Mouse (Mus musculus): ENCODE results near the gene Muc2.

The Muc2 gene

DNA sequence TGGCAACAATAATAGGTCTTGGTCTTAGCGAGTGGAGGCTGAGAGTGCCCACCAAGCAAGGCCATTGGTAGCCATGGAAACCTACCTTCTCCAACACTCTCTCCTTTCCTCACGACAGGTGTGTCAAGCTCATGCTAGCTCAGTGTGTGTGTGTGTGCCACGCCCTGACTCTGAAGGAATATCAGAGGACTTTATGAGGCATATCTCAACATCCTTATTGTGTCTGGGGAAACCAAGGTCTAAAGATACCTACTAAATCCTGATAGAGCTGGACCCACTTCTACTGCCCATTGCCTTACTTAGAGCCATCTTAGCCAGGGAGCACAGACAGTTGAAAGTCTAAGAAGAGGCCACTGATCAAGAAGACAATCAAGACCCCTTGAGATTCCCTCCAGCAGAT is 80.4 kb downstream of the Muc2 start:
- no peak for DNase-seq (ENCODE audit: low spot score in 2 of 2)

DNA sequence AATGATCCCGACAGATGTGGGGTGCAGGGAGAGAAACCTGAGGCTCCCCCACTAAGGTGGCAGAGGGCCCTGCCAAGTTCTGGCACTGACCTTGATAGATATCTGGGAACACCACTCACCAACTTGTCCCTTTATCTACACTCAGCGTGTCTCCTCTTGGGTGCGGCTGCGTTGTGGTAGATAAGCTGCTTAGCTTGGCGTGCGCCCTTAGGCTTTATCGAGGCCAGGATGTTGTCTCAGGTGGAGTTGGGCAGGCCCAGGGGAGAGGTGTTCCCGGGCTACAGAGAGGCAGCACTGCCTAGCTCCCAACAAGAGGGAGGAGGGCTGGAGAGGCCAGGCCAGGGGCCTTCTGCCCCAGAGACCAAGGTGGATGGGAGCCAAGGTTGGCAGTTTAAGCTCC is 80.8 kb downstream of the Muc2 start:
- no peak for DNase-seq (ENCODE audit: low spot score in 2 of 2)

DNA sequence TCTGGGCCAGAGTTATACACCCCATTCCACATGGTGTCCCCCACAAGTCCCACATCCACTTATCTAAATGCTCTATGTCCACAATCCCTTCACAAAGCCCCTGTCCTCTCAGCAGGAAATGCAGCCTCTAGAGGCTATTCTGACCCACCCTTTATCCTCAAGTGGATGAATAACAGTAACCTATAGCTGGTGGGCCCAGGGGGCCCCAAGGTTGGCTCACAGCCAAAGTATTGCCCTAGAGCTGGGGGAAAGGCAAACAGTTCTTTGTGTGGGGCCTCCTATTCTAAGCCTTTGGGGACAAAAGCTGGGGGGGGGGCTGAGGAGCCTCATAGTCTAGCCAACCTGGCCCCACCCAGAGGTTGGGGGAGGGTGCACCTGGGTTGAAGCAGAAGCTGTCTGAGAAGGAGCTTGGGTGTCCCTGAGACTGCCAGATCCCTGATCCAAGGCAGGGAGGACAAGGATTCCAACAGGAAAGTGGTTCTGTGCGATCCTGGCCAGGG is 82.0 kb downstream of the Muc2 start:
- no peak for DNase-seq (ENCODE audit: low spot score in 2 of 2)

DNA sequence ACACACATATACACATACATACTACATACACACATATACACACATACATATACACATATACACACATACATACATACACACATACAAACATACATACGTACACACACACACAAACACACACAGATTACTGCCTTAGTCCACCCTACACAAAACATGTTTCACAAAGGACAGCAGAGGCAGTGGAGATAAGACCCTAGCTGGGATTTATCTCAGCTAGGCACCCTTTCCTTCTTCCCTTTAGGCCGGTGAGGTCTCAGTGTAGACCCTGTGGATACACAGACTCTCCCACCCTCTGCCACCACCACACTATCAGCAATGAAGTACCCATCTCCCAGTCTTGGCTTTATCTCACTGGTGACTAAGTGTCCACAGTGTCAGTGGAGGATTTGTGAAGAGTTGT is 84.7 kb downstream of the Muc2 start:
- DNase-seq (ENCODE audit: low spot score in 2 of 2), result no peak

DNA sequence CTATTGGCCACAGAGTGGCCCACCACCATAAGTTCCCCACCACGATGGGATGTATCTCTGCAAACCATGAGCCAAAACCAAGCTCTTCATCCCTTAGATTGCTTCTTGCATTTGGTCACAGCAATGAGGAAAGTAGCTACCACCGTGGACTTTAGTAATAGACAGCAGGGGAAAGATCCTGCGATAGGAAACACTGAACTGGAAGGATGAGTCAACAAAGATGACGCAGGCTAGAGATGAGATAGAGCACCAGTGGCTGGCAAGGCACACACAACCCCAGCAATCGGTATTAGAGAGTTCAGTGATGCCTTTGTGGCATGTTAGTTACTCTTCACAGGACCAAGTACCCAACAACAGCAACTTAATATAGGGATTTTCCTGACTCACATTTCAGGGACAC is 86.1 kb downstream of the Muc2 start:
- no peak for DNase-seq (ENCODE audit: low spot score in 2 of 2)

DNA sequence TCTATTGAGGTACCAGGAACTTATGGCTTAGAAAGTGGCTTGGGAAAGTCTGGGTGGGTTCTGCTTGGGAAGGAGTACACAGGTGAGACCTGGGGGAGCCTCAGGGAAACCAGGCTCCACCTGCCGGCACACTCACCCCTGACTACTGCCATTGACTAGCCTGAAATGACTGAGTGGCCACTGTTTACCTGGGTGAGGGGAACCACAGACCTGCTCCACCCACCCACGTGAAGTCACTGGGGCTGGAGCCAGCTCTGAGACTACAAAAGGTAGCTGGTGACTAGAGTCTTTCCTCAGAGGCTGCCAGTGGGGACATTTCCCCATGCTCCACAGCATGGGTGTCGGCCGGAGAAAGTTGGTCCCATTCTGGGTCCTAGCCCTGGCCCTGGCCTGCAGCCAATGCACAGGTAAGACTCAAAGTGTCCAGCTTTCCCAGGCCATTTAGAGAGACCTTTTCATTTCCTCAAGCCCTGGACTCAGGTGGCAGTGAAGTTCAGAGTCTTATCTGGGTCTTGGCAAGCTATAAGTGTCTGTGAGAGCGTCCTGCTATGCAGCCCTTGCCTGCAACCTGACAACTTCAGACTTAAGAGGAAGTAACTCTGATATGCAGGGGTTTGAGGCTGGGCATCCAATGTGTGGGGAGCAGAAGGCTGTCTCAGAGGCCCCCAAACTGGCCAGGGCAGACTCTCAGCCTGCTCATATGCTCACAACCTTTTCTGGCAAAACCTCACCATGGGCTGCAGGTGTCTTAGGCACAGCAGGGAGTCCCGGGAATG is 98.7 kb downstream of the Muc2 start, which contains the start of gene Muc5ac:
TSS of gene Muc5ac (plus strand) at position 296 of the 776 bp plus-strand sequence.
- DNase-seq (ENCODE audit: low spot score in 2 of 2), result no peak

DNA sequence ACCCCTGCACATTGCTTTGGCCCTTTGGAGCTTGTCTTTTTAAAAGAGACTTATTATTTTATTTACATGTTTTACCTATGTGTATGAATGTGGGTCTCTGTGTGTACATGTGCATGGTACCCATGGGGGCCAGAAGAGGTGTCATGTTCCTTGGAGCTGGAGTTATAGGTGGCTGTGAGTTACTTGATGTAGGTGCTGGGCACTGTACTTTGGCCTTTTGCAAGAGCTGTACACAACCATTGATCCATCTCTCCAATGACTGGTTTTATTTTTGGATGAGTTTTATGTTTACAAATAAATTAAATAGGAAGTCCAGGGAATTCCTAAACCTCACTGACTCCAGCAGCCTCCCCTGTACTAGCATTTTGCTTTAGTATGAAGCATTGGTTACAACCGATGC is 104.1 kb downstream of the Muc2 start:
- no peak for DNase-seq (ENCODE audit: low spot score in 2 of 2)

DNA sequence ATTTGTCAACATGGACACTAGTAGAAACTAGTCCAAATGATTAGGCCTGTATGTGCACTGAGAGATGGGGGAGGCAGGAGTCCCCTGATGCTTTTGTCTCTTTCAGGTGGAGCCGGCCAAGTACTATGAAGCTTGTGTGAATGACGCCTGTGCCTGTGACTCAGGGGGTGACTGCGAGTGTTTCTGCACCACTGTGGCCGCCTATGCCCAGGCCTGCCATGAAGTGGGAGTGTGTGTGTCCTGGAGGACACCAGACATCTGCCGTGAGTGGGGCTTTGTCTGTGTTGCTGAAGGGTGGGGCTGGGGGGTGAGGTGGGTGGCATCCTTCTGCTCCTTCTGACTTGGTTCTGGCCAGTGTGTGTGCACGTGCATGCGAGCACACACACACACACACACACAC is 113.1 kb downstream of the Muc2 start:
- DNase-seq (ENCODE audit: low spot score in 2 of 2), result no peak
